Comparison of ENCODE assay signal across 9 mouse cellular contexts in the genomic region with DNA sequence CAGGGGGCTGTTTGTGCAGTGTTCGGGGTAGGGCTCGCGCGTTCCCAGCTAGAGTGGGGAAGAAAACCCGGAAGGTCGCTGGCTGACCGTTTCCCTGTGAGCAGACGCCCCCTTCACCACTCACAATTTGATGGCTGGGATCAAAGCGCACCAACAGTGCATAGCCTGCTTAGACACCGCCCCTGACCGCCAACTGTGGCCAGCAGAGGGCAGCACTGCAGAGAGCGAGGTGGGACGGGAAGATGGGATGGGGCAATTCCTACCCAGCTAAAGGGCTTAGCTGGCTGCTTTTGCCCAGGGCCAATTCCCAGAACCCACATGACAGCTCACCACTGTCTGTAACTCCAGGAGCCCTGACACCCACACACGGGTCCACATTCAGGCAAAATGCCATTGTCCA. TPM values are rescaled to one million over a fixed set of nuclear protein-coding genes. Genes with fewer than 3 reads are reported as not detected.
DNase-seq lines count a peak whose midpoint lies in the region; ATAC-seq and TF ChIP-seq lines count a peak whose summit lies in the region.
"Had no signal": no experiment of that assay in that cellular context is flagged by ENCODE, and none has a peak within 500 bp of the region (broad histone marks: within the 10 kb centered on the region; RNA-seq: fewer than 3 reads in every experiment).

No protein-coding gene starts in this region.

- H3K36me3 ChIP-seq in intestine, embryonic 14.5 days (ENCODE audit: control insufficient read depth, insufficient read depth, low read length): no peaks in the 10 kb centered on the region
- H3K36me3 ChIP-seq in intestine, embryonic 15.5 days: no peaks in the 10 kb centered on the region
- H3K36me3 ChIP-seq in E14TG2a.4 (ENCODE audit: insufficient read depth, low read length): no peaks in the 10 kb centered on the region
- H3K36me3 ChIP-seq: neural tube, embryonic 12.5 days had no signal

- H3K4me3 ChIP-seq in intestine, embryonic 14.5 days (ENCODE audit: low read depth, low read length): no peak overlapping the region
- H3K4me3 ChIP-seq in intestine, embryonic 15.5 days (replicated peaks): no peak overlapping the region
- no peak overlapping the region for H3K4me3 ChIP-seq in E14TG2a.4 (replicated peaks; ENCODE audit: low read length)
- H3K4me3 ChIP-seq: neural tube, embryonic 12.5 days had no signal

- H3K27me3 ChIP-seq in intestine, embryonic 14.5 days (replicated peaks; ENCODE audit: control insufficient read depth, insufficient read depth, low read length): no peaks in the 10 kb centered on the region
- H3K27me3 ChIP-seq in intestine, embryonic 15.5 days (replicated peaks): no peaks in the 10 kb centered on the region
- H3K27me3 ChIP-seq in E14TG2a.4 (ENCODE audit: insufficient read depth, low read length): no peaks in the 10 kb centered on the region
- H3K27me3 ChIP-seq: neural tube, embryonic 12.5 days had no signal

- TF ChIP-seq CTCF in E14TG2a.4 (conservative IDR thresholded peaks at IDR 0.05; ENCODE audit: low read length): peak; percentile 73

- no peak for ATAC-seq in intestine, embryonic 14.5 days (replicated peaks; ENCODE audit: low FRiP score, low TSS enrichment, low read depth)
- no peak for ATAC-seq in intestine, embryonic 15.5 days
- ATAC-seq in granulocyte monocyte progenitor cell, adult 5-6 weeks (replicated peaks; ENCODE audit: poor library complexity, severe bottlenecking): peak; percentile 80
- ATAC-seq in activated CD4-positive, CD25-positive, alpha-beta regulatory T cell, adult 4 months: no peak

- no peak overlapping the region for H3K27ac ChIP-seq in intestine, embryonic 14.5 days (ENCODE audit: low read depth)
- no peak overlapping the region for H3K27ac ChIP-seq in intestine, embryonic 15.5 days
- H3K27ac ChIP-seq: neural tube, embryonic 12.5 days had no signal

- DNase-seq in intestine, embryonic 14.5 days (ENCODE audit: low spot score): peak; percentile 73
- DNase-seq in adrenal gland, postnatal 14 days: peak; percentile 89
- DNase-seq in lung, postnatal 10 days: peak; percentile 82
- DNase-seq in testis, postnatal 10 days (ENCODE audit: low spot score): peak; percentile 86

- H3K4me2 ChIP-seq in intestine, embryonic 14.5 days (ENCODE audit: low read length): no peak overlapping the region
- no peak overlapping the region for H3K4me2 ChIP-seq in intestine, embryonic 15.5 days (replicated peaks)
- H3K4me2 ChIP-seq: neural tube, embryonic 12.5 days had no signal

- no peaks in the 10 kb centered on the region for H3K9me3 ChIP-seq in intestine, embryonic 14.5 days (ENCODE audit: control insufficient read depth, low read length)
- H3K9me3 ChIP-seq in intestine, embryonic 15.5 days: no peaks in the 10 kb centered on the region
- 0 out of 2 replicates have a peak, but pooled peaks cover 4% of the 10 kb centered on the region for H3K9me3 ChIP-seq in E14TG2a.4 (ENCODE audit: low read length)
- H3K9me3 ChIP-seq: neural tube, embryonic 12.5 days had no signal

- no peak overlapping the region for H3K9ac ChIP-seq in intestine, embryonic 14.5 days (ENCODE audit: low read length)
- H3K9ac ChIP-seq in intestine, embryonic 15.5 days: no peak overlapping the region
- H3K9ac ChIP-seq: neural tube, embryonic 12.5 days had no signal

- WGBS in intestine, embryonic 14.5 days: 45% methylated on average over 14 of the region's 14 CpGs
- 47% methylated on average over 14 of the region's 14 CpGs for WGBS in intestine, embryonic 15.5 days

- peaks cover 6% of the 10 kb centered on the region; the same call in 1 of the 2 replicates for H3K4me1 ChIP-seq in intestine, embryonic 14.5 days (replicated peaks; ENCODE audit: control insufficient read depth, insufficient read depth, low read length)
- H3K4me1 ChIP-seq in intestine, embryonic 15.5 days (replicated peaks): no peaks in the 10 kb centered on the region
- peaks cover 7% of the 10 kb centered on the region for H3K4me1 ChIP-seq in E14TG2a.4 (replicated peaks; ENCODE audit: low read depth, low read length)
- H3K4me1 ChIP-seq: neural tube, embryonic 12.5 days had no signal

RNA-seq across cellular contexts. Expression of a gene that starts 14.5 kb away (rescaled TPM):
- 303 and 323 TPM in 2 replicates for polyA plus RNA-seq in intestine, embryonic 14.5 days (2014; fragmentation: Nextera tagmentation; extraction: Ambion mirVana)
- polyA plus RNA-seq in intestine, embryonic 15.5 days (2015; fragmentation: Nextera tagmentation; extraction: Ambion mirVana): 272 and 276 TPM in 2 replicates
- total RNA-seq in adrenal gland, postnatal 14 days (2021): 160 and 163 TPM in 2 replicates
- total RNA-seq in granulocyte monocyte progenitor cell, adult 5-6 weeks (2014; fragmentation: Nextera tagmentation): 128 and 172 TPM in 2 replicates
- total RNA-seq in granulocyte monocyte progenitor cell, adult 5-6 weeks (2017): 97.7 and 102 TPM in 2 replicates
- 100 to 1,000 TPM; 201 to 231 TPM for polyA plus RNA-seq in activated CD4-positive, CD25-positive, alpha-beta regulatory T cell, adult 4 months (2017; shearing (Covaris generic))

RNA-seq across cellular contexts. Expression of a gene that starts 35.8 kb away (rescaled TPM):
- polyA plus RNA-seq in intestine, embryonic 14.5 days (2014; fragmentation: Nextera tagmentation; extraction: Ambion mirVana): 16.8 and 17.9 TPM in 2 replicates
- 19.2 and 22.5 TPM in 2 replicates for polyA plus RNA-seq in intestine, embryonic 15.5 days (2015; fragmentation: Nextera tagmentation; extraction: Ambion mirVana)
- total RNA-seq in adrenal gland, postnatal 14 days (2021): 58.0 and 66.5 TPM in 2 replicates
- total RNA-seq in granulocyte monocyte progenitor cell, adult 5-6 weeks (2014; fragmentation: Nextera tagmentation): 15.5 and 17.4 TPM in 2 replicates
- 10.4 and 11.1 TPM in 2 replicates for total RNA-seq in granulocyte monocyte progenitor cell, adult 5-6 weeks (2017)
- 1 to 10 TPM; 4.2 to 6.4 TPM for polyA plus RNA-seq in activated CD4-positive, CD25-positive, alpha-beta regulatory T cell, adult 4 months (2017; shearing (Covaris generic))
